Comparison of ENCODE assay signal across 11 mouse cellular contexts in genomic region chr9:65016241-65016977, GRCm38 (mm10). TPM values are rescaled to one million over a fixed set of nuclear protein-coding genes. Genes with fewer than 3 reads are reported as not detected.
DNase-seq lines count a peak whose midpoint lies in the region; ATAC-seq and TF ChIP-seq lines count a peak whose summit lies in the region.
"Had no signal": no experiment of that assay in that cellular context is flagged by ENCODE, and none has a peak within 500 bp of the region (broad histone marks: within the 10 kb centered on the region; RNA-seq: fewer than 3 reads in every experiment).

No protein-coding gene starts in this region.

- peaks cover 7% of the 10 kb centered on the region for H3K79me2 ChIP-seq in heart, adult 2 months (replicated peaks; ENCODE audit: control insufficient read depth, insufficient read depth, low read length)

- TF ChIP-seq EP300 in heart, postnatal 0 days (IDR thresholded peaks at IDR 0.05; ENCODE audit: low read depth): no peak
- no peak for TF ChIP-seq EP300 in heart, adult 2 months (IDR thresholded peaks at IDR 0.05; ENCODE audit: insufficient read depth, low read depth, low read length)

- TF ChIP-seq POLR2A in heart, adult 2 months (IDR thresholded peaks at IDR 0.05; ENCODE audit: insufficient read depth, low read depth, low read length): no peak

- peaks cover 14% of the 10 kb centered on the region for H3K4me1 ChIP-seq in heart, postnatal 0 days (ENCODE audit: control insufficient read depth, insufficient read depth)
- H3K4me1 ChIP-seq in heart, adult 2 months (ENCODE audit: control insufficient read depth, insufficient read depth, low read length): peaks cover 11% of the 10 kb centered on the region
- H3K4me1 ChIP-seq in forebrain, postnatal 0 days (ENCODE audit: insufficient read depth): peaks cover 35% of the 10 kb centered on the region
- H3K4me1 ChIP-seq in midbrain, embryonic 15.5 days: peaks cover 57% of the 10 kb centered on the region

- H3K27ac ChIP-seq in heart, postnatal 0 days (ENCODE audit: low read depth): 0 out of 2 replicates have a peak overlapping the region, but pooled peaks have one; percentile 0
- H3K27ac ChIP-seq in heart, adult 2 months: no peak overlapping the region; the same call in 1 of the 2 replicates
- peak overlapping the region; percentile 51 for H3K27ac ChIP-seq in forebrain, postnatal 0 days (ENCODE audit: low read depth, low read length)
- H3K27ac ChIP-seq in midbrain, embryonic 15.5 days: peak overlapping the region; percentile 41

- H3K9me3 ChIP-seq in heart, postnatal 0 days (replicated peaks; ENCODE audit: control insufficient read depth, low read length): no peaks in the 10 kb centered on the region
- no peaks in the 10 kb centered on the region for H3K9me3 ChIP-seq in forebrain, postnatal 0 days (ENCODE audit: low read length)
- H3K9me3 ChIP-seq in midbrain, embryonic 15.5 days: no peaks in the 10 kb centered on the region

- WGBS in heart, postnatal 0 days: 73% methylated on average over 4 of the region's 4 CpGs
- WGBS in heart, adult 2 months: 83% methylated on average over 4 of the region's 4 CpGs
- WGBS in forebrain, postnatal 0 days: 60% methylated on average over 4 of the region's 4 CpGs
- 53% methylated on average over 4 of the region's 4 CpGs for WGBS in midbrain, embryonic 15.5 days

- intact Hi-C loops in heart, adult 2 months (cut with DNase I): no loop called here

- no peak for ATAC-seq in heart, postnatal 0 days (ENCODE audit: insufficient read depth, low read depth)
- ATAC-seq in forebrain, postnatal 0 days: peak; percentile 32
- no peak for ATAC-seq in midbrain, embryonic 15.5 days (replicated peaks)

- DNase-seq in heart, postnatal 0 days (ENCODE audit: low spot score): no peak
- DNase-seq in heart, adult 2 months: no peak
- peak; percentile 49 for DNase-seq in brain, adult 2 months (ENCODE audit: low read depth, low spot score)
- DNase-seq in forebrain, postnatal 0 days: no peak
- DNase-seq in cerebellum, adult 9-11 months: no peak
- DNase-seq in left cerebral cortex, adult 9 months (ENCODE audit: low spot score in 2 of 2): no peak
- DNase-seq: cerebellum, adult 11 months; heart, postnatal 14 days; lung, adult 2 months; right cerebral cortex, postnatal 25 days had no signal

- no peaks in the 10 kb centered on the region for H3K27me3 ChIP-seq in heart, postnatal 0 days (ENCODE audit: control insufficient read depth, insufficient read depth, low read length)
- H3K27me3 ChIP-seq in heart, adult 2 months (ENCODE audit: control insufficient read depth, insufficient read depth, low read length): no peaks in the 10 kb centered on the region
- no peaks in the 10 kb centered on the region for H3K27me3 ChIP-seq in forebrain, postnatal 0 days (ENCODE audit: insufficient read depth, low read length)
- no peaks in the 10 kb centered on the region for H3K27me3 ChIP-seq in midbrain, embryonic 15.5 days (replicated peaks)

- no peak overlapping the region for H3K4me2 ChIP-seq in heart, postnatal 0 days (ENCODE audit: low read depth, low read length)
- 0 out of 2 replicates have a peak overlapping the region, but pooled peaks have one; percentile 2 for H3K4me2 ChIP-seq in forebrain, postnatal 0 days (ENCODE audit: low read depth)
- H3K4me2 ChIP-seq in midbrain, embryonic 15.5 days: 0 out of 2 replicates have a peak overlapping the region, but pooled peaks have one; percentile 7

- H3K9ac ChIP-seq in heart, postnatal 0 days (replicated peaks; ENCODE audit: low read depth, low read length): no peak overlapping the region
- H3K9ac ChIP-seq in heart, adult 2 months (ENCODE audit: low read depth, low read length): no peak overlapping the region; the same call in 1 of the 2 replicates
- no peak overlapping the region for H3K9ac ChIP-seq in forebrain, postnatal 0 days
- H3K9ac ChIP-seq in midbrain, embryonic 15.5 days: no peak overlapping the region

- no peak for TF ChIP-seq CTCF in heart, postnatal 0 days (IDR thresholded peaks at IDR 0.05; ENCODE audit: low read depth)
- TF ChIP-seq CTCF in heart, adult 2 months (IDR thresholded peaks at IDR 0.05): no peak
- TF ChIP-seq CTCF in forebrain, postnatal 0 days (IDR thresholded peaks at IDR 0.05; ENCODE audit: low read depth): no peak

- H3K4me3 ChIP-seq in heart, postnatal 0 days (ENCODE audit: low read depth, low read length): no peak overlapping the region
- no peak overlapping the region for H3K4me3 ChIP-seq in heart, adult 2 months
- H3K4me3 ChIP-seq in forebrain, postnatal 0 days (ENCODE audit: low read depth, low read length): no peak overlapping the region
- no peak overlapping the region for H3K4me3 ChIP-seq in midbrain, embryonic 15.5 days

- no peaks in the 10 kb centered on the region for H3K36me3 ChIP-seq in heart, postnatal 0 days (replicated peaks; ENCODE audit: control insufficient read depth, insufficient read depth, low read length)
- H3K36me3 ChIP-seq in heart, adult 2 months (ENCODE audit: control insufficient read depth, insufficient read depth, low read length): peaks cover 2% of the 10 kb centered on the region; the same call in 1 of the 2 replicates
- H3K36me3 ChIP-seq in forebrain, postnatal 0 days (ENCODE audit: insufficient read depth): no peaks in the 10 kb centered on the region
- no peaks in the 10 kb centered on the region for H3K36me3 ChIP-seq in midbrain, embryonic 15.5 days (replicated peaks)

RNA-seq across cellular contexts. Expression of gene Hacd3, which starts 5.1 kb away (rescaled TPM):
- 24.6 and 37.4 TPM in 2 replicates for total RNA-seq in heart, postnatal 0 days (2014; rRNA removed; ENCODE audit: low replicate concordance)
- 35.8 and 37.4 TPM in 2 replicates for polyA plus RNA-seq in heart, postnatal 0 days (2015; fragmentation: Nextera tagmentation; extraction: Ambion mirVana)
- total RNA-seq in heart, adult 2 months (2021): 10 to 100 TPM; 17.6 to 18.9 TPM
- polyA plus RNA-seq in heart, adult 2 months (2012; rRNA removed): 11.2 and 18.2 TPM in 2 replicates
- 180 and 182 TPM in 2 replicates for total RNA-seq in forebrain, postnatal 0 days (2014; rRNA removed)
- 117 and 165 TPM in 2 replicates for polyA plus RNA-seq in forebrain, postnatal 0 days (2015; fragmentation: Nextera tagmentation; extraction: Ambion mirVana)
- polyA plus RNA-seq in midbrain, embryonic 15.5 days (2015; fragmentation: Nextera tagmentation; extraction: Ambion mirVana): 210 and 217 TPM in 2 replicates

RNA-seq across cellular contexts. Expression of gene Dpp8, which starts 15.8 kb away (rescaled TPM):
- 39.4 TPM in 2 replicates for total RNA-seq in heart, postnatal 0 days (2014; rRNA removed; ENCODE audit: low replicate concordance)
- 15.7 and 17.5 TPM in 2 replicates for polyA plus RNA-seq in heart, postnatal 0 days (2015; fragmentation: Nextera tagmentation; extraction: Ambion mirVana)
- 10 to 100 TPM; 56.6 to 61.0 TPM for total RNA-seq in heart, adult 2 months (2021)
- polyA plus RNA-seq in heart, adult 2 months (2012; rRNA removed): 42.2 and 83.2 TPM in 2 replicates
- 90.4 and 111 TPM in 2 replicates for total RNA-seq in forebrain, postnatal 0 days (2014; rRNA removed)
- polyA plus RNA-seq in forebrain, postnatal 0 days (2015; fragmentation: Nextera tagmentation; extraction: Ambion mirVana): 21.2 and 25.6 TPM in 2 replicates
- 38.9 and 42.5 TPM in 2 replicates for polyA plus RNA-seq in midbrain, embryonic 15.5 days (2015; fragmentation: Nextera tagmentation; extraction: Ambion mirVana)

RNA-seq across cellular contexts. Expression of gene Ints14, which starts 55.7 kb away (rescaled TPM):
- total RNA-seq in heart, postnatal 0 days (2014; rRNA removed; ENCODE audit: low replicate concordance): 34.6 and 36.4 TPM in 2 replicates
- 26.2 and 26.5 TPM in 2 replicates for polyA plus RNA-seq in heart, postnatal 0 days (2015; fragmentation: Nextera tagmentation; extraction: Ambion mirVana)
- total RNA-seq in heart, adult 2 months (2021): 10 to 100 TPM; 14.0 to 15.3 TPM
- polyA plus RNA-seq in heart, adult 2 months (2012; rRNA removed): 11.0 and 20.5 TPM in 2 replicates
- total RNA-seq in forebrain, postnatal 0 days (2014; rRNA removed): 33.9 and 37.5 TPM in 2 replicates
- polyA plus RNA-seq in forebrain, postnatal 0 days (2015; fragmentation: Nextera tagmentation; extraction: Ambion mirVana): 33.4 and 34.6 TPM in 2 replicates
- 36.2 and 38.3 TPM in 2 replicates for polyA plus RNA-seq in midbrain, embryonic 15.5 days (2015; fragmentation: Nextera tagmentation; extraction: Ambion mirVana)
